Mouse (Mus musculus) liver, embryonic 14.5 days (tissue): ENCODE measurements at regions not wholly inside any gene's neighbourhood (a gene's known extent, or its start where the extent isn't known, plus 50 kb on each side); places are given as distances from the start of the nearest gene placed in this dataset.

Experiments
- CTCF ChIP-seq: IDR thresholded peaks from 2 replicates; pipeline ENCODE4 v1.5.1; 2016; ENCODE audit warnings: antibody characterized with exemption, low read depth, control low read depth
- EP300 ChIP-seq: IDR thresholded peaks from 2 replicates; pipeline ENCODE4 v1.6.1; 2016; ENCODE audit warnings: antibody characterized with exemption, low read depth

- no peak for TF ChIP-seq EP300
- TF ChIP-seq CTCF: no peak
Observed at GRCm38 (mm10) chr1:76244721-76245120, 698.7 kb downstream of the Slc4a3 start.
